Mouse (Mus musculus): Measurements from ENCODE around the gene Dusp9. TPM values are rescaled to one million over a fixed set of nuclear protein-coding genes. Genes with fewer than 3 reads are reported as not detected.
A peak's percentile ranks its signal among the peaks of the same experiment; 100 is the strongest.

Gene Dusp9
- polyA plus RNA-seq, 1 experiment from 2014 or later, result 0.37 TPM

- Histone ChIP-seq H3K4me1 (replicated peaks; ENCODE audit: control insufficient read depth, insufficient read depth, low read length) (peaks cover 10% of the 10 kb centered on the region), H3K27ac (ENCODE audit: low read length) (no peak overlapping the region; the same call in 1 of the 2 replicates), H3K36me3 (ENCODE audit: control insufficient read depth, insufficient read depth) (no peaks in the 10 kb centered on the region)
Observed at GRCm38 (mm10) chrX:73658936-73659574, 19.8 kb downstream of the Dusp9 start.

DNA sequence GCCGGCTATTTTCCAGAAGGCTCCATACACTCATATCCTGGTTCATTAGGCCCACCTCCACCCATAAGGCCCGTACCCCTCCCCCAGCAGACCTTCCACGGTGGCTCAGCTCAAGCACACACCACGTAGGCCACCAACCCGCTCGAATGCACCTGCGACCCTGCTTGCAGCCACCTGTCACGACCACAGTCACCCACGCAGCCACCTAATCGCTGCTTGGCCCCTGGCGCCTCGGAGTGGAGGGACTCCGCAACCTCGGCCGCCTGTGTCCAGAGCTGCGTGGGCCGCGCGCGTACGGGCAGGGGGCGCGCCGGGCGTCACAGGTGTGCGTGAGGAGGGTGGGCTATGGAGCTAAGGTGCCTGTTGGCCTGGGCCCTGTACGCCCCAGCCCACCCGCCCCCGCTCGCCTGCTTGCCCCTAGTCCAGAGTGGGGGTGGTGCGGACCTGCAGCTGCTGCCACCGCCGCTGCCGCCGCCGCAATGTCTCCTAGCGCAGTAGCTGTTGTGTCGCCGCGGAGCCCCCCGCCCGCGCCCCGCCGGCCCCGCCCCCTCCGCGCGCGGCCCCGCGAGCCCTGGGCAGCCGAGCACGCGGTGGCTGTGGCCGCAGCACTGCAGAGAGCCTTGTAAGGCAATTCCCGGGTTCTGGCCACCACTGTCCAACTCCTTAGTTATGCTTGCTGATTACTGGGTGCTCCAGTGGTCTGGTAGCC is 20.5 kb downstream of the Dusp9 start, which contains the start of gene Pnck:
Gene Pnck, minus strand, starts transcription at position 543 of the 709 bp plus-strand sequence.
- peak within 1 kb of the TSS; percentile 77 for H3K9ac ChIP-seq (replicated peaks; ENCODE audit: low read depth, low read length)
- H3K36me3 ChIP-seq (ENCODE audit: control insufficient read depth, insufficient read depth), result no peaks in the 10 kb centered on the region
- H3K27me3 ChIP-seq (replicated peaks; ENCODE audit: control insufficient read depth, insufficient read depth, low read length), result no peaks in the 10 kb centered on the region; the same call in 1 of the 2 replicates
- H3K4me2 ChIP-seq (ENCODE audit: low read length), result peak within 1 kb of the TSS; percentile 67
- peaks cover 10% of the 10 kb centered on the region for H3K4me1 ChIP-seq (replicated peaks; ENCODE audit: control insufficient read depth, insufficient read depth, low read length)
- WGBS, result 18% methylated on average over 50 of the region's 57 CpGs
- peak within 1 kb of the TSS; percentile 56 for H3K4me3 ChIP-seq (replicated peaks; ENCODE audit: low read length)
- H3K27ac ChIP-seq (ENCODE audit: low read length), result peak within 1 kb of the TSS; percentile 44
- no peaks in the 10 kb centered on the region for H3K9me3 ChIP-seq (ENCODE audit: control insufficient read depth, low read length)
- peak; percentile 71 for ATAC-seq

More at GRCm38 (mm10) chrX:73658936-73659574, 19.8 kb downstream of the Dusp9 start:
- 54% methylated on average over 13 of the region's 13 CpGs for WGBS
- Histone ChIP-seq H3K9me3 (ENCODE audit: control insufficient read depth, low read length) (no peaks in the 10 kb centered on the region), H3K9ac (replicated peaks; ENCODE audit: low read depth, low read length) (peak overlapping the region; percentile 77), H3K4me2 (ENCODE audit: low read length) (peak overlapping the region; percentile 67), H3K4me3 (replicated peaks; ENCODE audit: low read length) (peak overlapping the region; percentile 56), H3K27me3 (replicated peaks; ENCODE audit: control insufficient read depth, insufficient read depth, low read length) (no peaks in the 10 kb centered on the region; the same call in 1 of the 2 replicates)
- peak; percentile 37 for ATAC-seq

GRCm38 (mm10) chrX:73660284-73660665 is 21.1 kb downstream of the Dusp9 start:
- WGBS, result 28% methylated on average over 3 of the region's 3 CpGs

GRCm38 (mm10) chrX:73663143-73663542 is 23.9 kb downstream of the Dusp9 start:
- Histone ChIP-seq H3K9ac (replicated peaks; ENCODE audit: low read depth, low read length) (no peak overlapping the region), H3K27ac (ENCODE audit: low read length) (no peak overlapping the region), H3K27me3 (replicated peaks; ENCODE audit: control insufficient read depth, insufficient read depth, low read length) (no peaks in the 10 kb centered on the region; the same call in 1 of the 2 replicates), H3K4me3 (replicated peaks; ENCODE audit: low read length) (no peak overlapping the region), H3K9me3 (ENCODE audit: control insufficient read depth, low read length) (no peaks in the 10 kb centered on the region), H3K4me2 (ENCODE audit: low read length) (no peak overlapping the region), H3K36me3 (ENCODE audit: control insufficient read depth, insufficient read depth) (no peaks in the 10 kb centered on the region), H3K4me1 (replicated peaks; ENCODE audit: control insufficient read depth, insufficient read depth, low read length) (peaks cover 10% of the 10 kb centered on the region)
- ATAC-seq, result no peak

More at GRCm38 (mm10) chrX:73660284-73660665, 21.1 kb downstream of the Dusp9 start:
- H3K27ac ChIP-seq (ENCODE audit: low read length), result 0 out of 2 replicates have a peak overlapping the region, but pooled peaks have one; percentile 18
- no peaks in the 10 kb centered on the region for H3K36me3 ChIP-seq (ENCODE audit: control insufficient read depth, insufficient read depth)
- H3K9me3 ChIP-seq (ENCODE audit: control insufficient read depth, low read length), result no peaks in the 10 kb centered on the region
- H3K9ac ChIP-seq (replicated peaks; ENCODE audit: low read depth, low read length), result peak overlapping the region; percentile 77
- H3K27me3 ChIP-seq (replicated peaks; ENCODE audit: control insufficient read depth, insufficient read depth, low read length), result no peaks in the 10 kb centered on the region; the same call in 1 of the 2 replicates
- peak overlapping the region; percentile 67 for H3K4me2 ChIP-seq (ENCODE audit: low read length)
- ATAC-seq, result peak; percentile 12
- peaks cover 10% of the 10 kb centered on the region for H3K4me1 ChIP-seq (replicated peaks; ENCODE audit: control insufficient read depth, insufficient read depth, low read length)
- peak overlapping the region; percentile 56 for H3K4me3 ChIP-seq (replicated peaks; ENCODE audit: low read length)

- no peak overlapping the region for H3K4me2 ChIP-seq (ENCODE audit: low read length)
- no peak overlapping the region for H3K27ac ChIP-seq (ENCODE audit: low read length)
- ATAC-seq, result peak; percentile 62
- no peak overlapping the region for H3K4me3 ChIP-seq (replicated peaks; ENCODE audit: low read length)
- 48% methylated on average over 4 of the region's 4 CpGs for WGBS
- peaks cover 17% of the 10 kb centered on the region for H3K4me1 ChIP-seq (replicated peaks; ENCODE audit: control insufficient read depth, insufficient read depth, low read length)
- H3K36me3 ChIP-seq (ENCODE audit: control insufficient read depth, insufficient read depth), result no peaks in the 10 kb centered on the region
- no peaks in the 10 kb centered on the region; the same call in 1 of the 2 replicates for H3K9me3 ChIP-seq (ENCODE audit: control insufficient read depth, low read length)
- H3K9ac ChIP-seq (replicated peaks; ENCODE audit: low read depth, low read length), result no peak overlapping the region
- H3K27me3 ChIP-seq (replicated peaks; ENCODE audit: control insufficient read depth, insufficient read depth, low read length), result no peaks in the 10 kb centered on the region
Observed at GRCm38 (mm10) chrX:73672031-73672431, 32.8 kb downstream of the Dusp9 start.

DNA sequence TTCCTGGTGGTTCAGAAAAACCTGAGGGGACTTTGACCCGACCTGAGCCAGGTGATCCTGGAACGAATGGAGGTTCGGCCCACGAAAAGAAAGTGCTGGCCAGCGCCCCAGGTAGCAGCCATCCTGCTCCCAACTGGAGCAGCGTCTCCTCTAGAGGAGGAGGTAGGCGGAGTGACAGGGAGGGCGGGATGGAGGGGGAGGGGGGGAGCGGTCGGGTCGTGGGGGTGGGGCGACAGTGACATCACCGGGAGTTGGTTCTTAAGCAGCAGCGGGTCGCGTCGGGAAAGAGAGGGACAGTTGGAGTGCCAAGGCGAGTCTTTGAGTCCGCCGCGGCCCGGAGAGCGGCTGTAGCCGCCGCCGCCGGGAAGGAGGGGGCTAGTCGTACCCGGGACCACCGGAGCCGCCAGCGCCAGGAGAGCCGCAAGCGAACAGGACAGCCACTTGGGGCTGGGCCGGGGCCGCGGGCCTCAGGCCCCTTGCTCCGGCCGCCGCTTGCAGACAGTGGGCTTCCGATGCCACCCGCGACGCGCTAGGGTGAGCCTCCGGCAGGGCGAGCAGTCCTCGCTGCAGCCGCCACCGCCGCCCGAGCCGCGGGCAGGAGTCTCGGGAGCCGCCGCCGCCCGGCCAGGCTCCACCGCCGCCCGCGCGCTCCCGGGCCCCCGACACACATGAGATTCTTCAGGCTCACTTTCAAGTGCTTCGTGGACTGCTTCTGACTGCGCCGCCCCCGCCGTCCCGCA is 33.8 kb downstream of the Dusp9 start, which contains the start of gene Slc6a8:
Gene Slc6a8, plus strand, starts transcription at position 272 of the 740 bp plus-strand sequence.
- no peaks in the 10 kb centered on the region; the same call in 1 of the 2 replicates for H3K9me3 ChIP-seq (ENCODE audit: control insufficient read depth, low read length)
- 30% methylated on average over 21 of the region's 72 CpGs for WGBS
- H3K4me1 ChIP-seq (replicated peaks; ENCODE audit: control insufficient read depth, insufficient read depth, low read length), result peaks cover 17% of the 10 kb centered on the region
- H3K4me3 ChIP-seq (replicated peaks; ENCODE audit: low read length), result peak within 1 kb of the TSS; percentile 62
- ATAC-seq, result peak; percentile 73
- no peaks in the 10 kb centered on the region for H3K36me3 ChIP-seq (ENCODE audit: control insufficient read depth, insufficient read depth)
- H3K27ac ChIP-seq (ENCODE audit: low read length), result peak within 1 kb of the TSS; percentile 44; the same call in 1 of the 2 replicates
- no peaks in the 10 kb centered on the region for H3K27me3 ChIP-seq (replicated peaks; ENCODE audit: control insufficient read depth, insufficient read depth, low read length)
- H3K4me2 ChIP-seq (ENCODE audit: low read length), result peak within 1 kb of the TSS; percentile 70
- peak within 1 kb of the TSS; percentile 71 for H3K9ac ChIP-seq (replicated peaks; ENCODE audit: low read depth, low read length)

GRCm38 (mm10) chrX:73673619-73673967 is 34.4 kb downstream of the Dusp9 start:
- peaks cover 17% of the 10 kb centered on the region for H3K4me1 ChIP-seq (replicated peaks; ENCODE audit: control insufficient read depth, insufficient read depth, low read length)
- 25% methylated on average over 23 of the region's 42 CpGs for WGBS
- H3K9ac ChIP-seq (replicated peaks; ENCODE audit: low read depth, low read length), result peak overlapping the region; percentile 71
- ATAC-seq, result no peak; the same call in 1 of the 2 replicates
- H3K36me3 ChIP-seq (ENCODE audit: control insufficient read depth, insufficient read depth), result no peaks in the 10 kb centered on the region
- no peaks in the 10 kb centered on the region for H3K27me3 ChIP-seq (replicated peaks; ENCODE audit: control insufficient read depth, insufficient read depth, low read length)
- peak overlapping the region; percentile 62 for H3K4me3 ChIP-seq (replicated peaks; ENCODE audit: low read length)
- peak overlapping the region; percentile 70 for H3K4me2 ChIP-seq (ENCODE audit: low read length)
- H3K27ac ChIP-seq (ENCODE audit: low read length), result no peak overlapping the region
- no peaks in the 10 kb centered on the region; the same call in 1 of the 2 replicates for H3K9me3 ChIP-seq (ENCODE audit: control insufficient read depth, low read length)

DNA sequence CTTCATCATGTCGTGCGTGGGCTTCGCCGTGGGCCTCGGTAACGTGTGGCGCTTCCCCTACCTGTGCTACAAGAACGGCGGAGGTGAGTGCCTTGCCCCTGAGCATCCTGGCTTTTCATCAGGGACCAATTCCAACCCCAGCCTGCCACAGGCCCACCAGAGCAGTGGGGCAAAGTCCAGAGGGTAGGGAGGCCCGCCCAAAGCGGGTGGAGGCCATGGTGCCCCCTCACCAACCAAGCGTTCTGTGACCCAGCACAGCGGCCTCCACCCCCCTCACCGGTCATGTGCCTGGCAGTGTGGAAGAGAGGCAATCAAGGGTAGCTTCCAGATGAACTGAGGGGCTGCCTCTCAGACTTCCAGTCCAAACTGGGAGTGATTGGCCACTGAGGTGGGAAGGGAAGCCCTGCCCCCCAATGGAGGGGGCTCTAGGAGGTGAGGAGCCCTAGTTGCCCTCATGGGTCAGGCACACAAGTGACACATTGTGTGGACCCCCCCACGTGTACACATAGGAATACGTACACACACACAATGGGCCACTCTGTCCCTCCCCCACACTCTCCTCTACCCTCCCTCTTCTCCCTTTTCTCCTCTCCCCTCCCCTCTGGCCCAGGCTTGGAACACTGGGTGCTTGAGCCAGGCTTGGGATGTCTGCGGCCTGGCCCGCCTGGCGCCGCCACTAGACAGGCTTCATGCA is 34.9 kb downstream of the Dusp9 start:
- WGBS, result 26% methylated on average over 20 of the region's 20 CpGs

More for the DNA sequence above, 34.9 kb downstream of the Dusp9 start:
- Histone ChIP-seq H3K4me2 (ENCODE audit: low read length) (peak overlapping the region; percentile 70), H3K9me3 (ENCODE audit: control insufficient read depth, low read length) (no peaks in the 10 kb centered on the region; the same call in 1 of the 2 replicates), H3K27ac (ENCODE audit: low read length) (peak overlapping the region; percentile 4; the same call in 1 of the 2 replicates), H3K27me3 (replicated peaks; ENCODE audit: control insufficient read depth, insufficient read depth, low read length) (no peaks in the 10 kb centered on the region), H3K4me1 (replicated peaks; ENCODE audit: control insufficient read depth, insufficient read depth, low read length) (peaks cover 17% of the 10 kb centered on the region), H3K36me3 (ENCODE audit: control insufficient read depth, insufficient read depth) (no peaks in the 10 kb centered on the region), H3K4me3 (replicated peaks; ENCODE audit: low read length) (peak overlapping the region; percentile 62), H3K9ac (replicated peaks; ENCODE audit: low read depth, low read length) (peak overlapping the region; percentile 71)
- peak; percentile 11 for ATAC-seq

All from forebrain, embryonic 16.5 days (tissue).